Mouse (Mus musculus) kidney, embryonic 15.5 days (tissue): Measurements from ENCODE around the gene Cd22. TPM values are rescaled to one million over a fixed set of nuclear protein-coding genes. Genes with fewer than 3 reads are reported as not detected.

ENCODE experiments used
- ATAC-seq: fragments of 200-750 bp; cut with Nextera tagmentation; replicated peaks from 2 replicates; pipeline ENCODE4 v1.8.0; 2017; ENCODE audit warnings: moderate TSS enrichment; ENCODE audit not compliant: low FRiP score
- H3K27ac ChIP-seq: fragments of 300-500 bp; sonication (generic); 2 replicates; pipeline ENCODE4 v1.5.1; 2015; ENCODE audit warnings: mild to moderate bottlenecking, inconsistent platforms
- H3K27me3 ChIP-seq: fragments of 300-500 bp; sonication (generic); 2 replicates; pipeline ENCODE4 v1.6.1; 2015; ENCODE audit warnings: inconsistent platforms
- H3K36me3 ChIP-seq: fragments of 300-500 bp; sonication (generic); 2 replicates; pipeline ENCODE4 v1.6.1; 2015; ENCODE audit warnings: inconsistent platforms
- H3K4me1 ChIP-seq: fragments of 300-500 bp; sonication (generic); 2 replicates; pipeline ENCODE4 v1.6.1; 2015; ENCODE audit warnings: inconsistent platforms
- H3K4me2 ChIP-seq: fragments of 300-500 bp; sonication (generic); 2 replicates; pipeline ENCODE4 v1.6.1; 2015; ENCODE audit warnings: moderate library complexity, mild to moderate bottlenecking, inconsistent platforms
- H3K4me3 ChIP-seq: fragments of 300-500 bp; sonication (generic); replicated peaks from 2 replicates; pipeline ENCODE4 v1.5.1; 2015; ENCODE audit warnings: mild to moderate bottlenecking, inconsistent platforms
- H3K9ac ChIP-seq: fragments of 300-500 bp; sonication (generic); 2 replicates; pipeline ENCODE4 v1.6.1; 2015; ENCODE audit warnings: mild to moderate bottlenecking, inconsistent platforms
- H3K9me3 ChIP-seq: fragments of 300-500 bp; sonication (generic); replicated peaks from 2 replicates; pipeline ENCODE4 v1.6.1; 2016; ENCODE audit warnings: inconsistent platforms
- WGBS: fragments of 180-500 bp; shearing (Covaris S2); methylation state at CpG from one replicate; pipeline ENCODE4 v1.1.7; 2015; ENCODE audit warnings: mixed read lengths; 5-methylcytosine and 5-hydroxymethylcytosine counted together
- polyA plus RNA-seq: library from polyadenylated mRNA; unstranded; fragments of >200 nt; fragmentation: Nextera tagmentation; extraction: Ambion mirVana; gene quantifications from 2 replicates; pipeline ENCODE4 v1.2.1, GENCODE M21; 2015

Cd22 gene
- polyA plus RNA-seq, 1 experiment from 2014 or later: 0.19 TPM

GRCm38 (mm10) chr7:30859635-30860402 lies 20.3 kb downstream of the Cd22 start:
- peaks cover 17% of the 10 kb centered on the region for H3K4me1 ChIP-seq
- peak; percentile 57 for ATAC-seq
- 0 out of 2 replicates have a peak, but pooled peaks cover 5% of the 10 kb centered on the region for H3K27me3 ChIP-seq
- H3K9ac ChIP-seq: no peak overlapping the region
- no peaks in the 10 kb centered on the region for H3K9me3 ChIP-seq
- H3K36me3 ChIP-seq: no peaks in the 10 kb centered on the region
- peak overlapping the region; percentile 56 for H3K4me2 ChIP-seq
- peak overlapping the region; percentile 28 for H3K4me3 ChIP-seq
- H3K27ac ChIP-seq: no peak overlapping the region
- 9% methylated on average over 14 of the region's 16 CpGs for WGBS

GRCm38 (mm10) chr7:30859290-30859634 lies 20.9 kb downstream of the Cd22 start:
- Histone ChIP-seq H3K4me1 (peaks cover 17% of the 10 kb centered on the region), H3K27me3 (0 out of 2 replicates have a peak, but pooled peaks cover 5% of the 10 kb centered on the region), H3K27ac (no peak overlapping the region), H3K4me2 (no peak overlapping the region), H3K9ac (no peak overlapping the region), H3K9me3 (no peaks in the 10 kb centered on the region), H3K4me3 (no peak overlapping the region), H3K36me3 (no peaks in the 10 kb centered on the region)
- peak; percentile 22; the same call in 1 of the 2 replicates for ATAC-seq

GRCm38 (mm10) chr7:30857746-30858145 lies 22.4 kb downstream of the Cd22 start:
- Histone ChIP-seq H3K36me3 (no peaks in the 10 kb centered on the region), H3K4me1 (peaks cover 7% of the 10 kb centered on the region; the same call in 1 of the 2 replicates), H3K4me2 (no peak overlapping the region), H3K4me3 (no peak overlapping the region), H3K9me3 (no peaks in the 10 kb centered on the region), H3K9ac (no peak overlapping the region), H3K27ac (no peak overlapping the region), H3K27me3 (0 out of 2 replicates have a peak, but pooled peaks cover 5% of the 10 kb centered on the region)
- no peak for ATAC-seq
- WGBS: 71% methylated on average over 1 of the region's 1 CpGs

- H3K9me3 ChIP-seq: no peaks in the 10 kb centered on the region
- H3K27me3 ChIP-seq: 0 out of 2 replicates have a peak, but pooled peaks cover 5% of the 10 kb centered on the region
- no peak within 1 kb of the TSS for H3K4me2 ChIP-seq
- ATAC-seq: no peak
- no peak within 1 kb of the TSS for H3K4me3 ChIP-seq
- no peak within 1 kb of the TSS for H3K9ac ChIP-seq
- H3K27ac ChIP-seq: no peak within 1 kb of the TSS
- WGBS: 77% methylated on average over 6 of the region's 6 CpGs
- no peaks in the 10 kb centered on the region for H3K36me3 ChIP-seq
- peaks cover 7% of the 10 kb centered on the region; the same call in 1 of the 2 replicates for H3K4me1 ChIP-seq
Measured at GRCm38 (mm10) chr7:30856078-30856477, 24.1 kb downstream of the Cd22 start, which contains the start of gene Ffar3. Gene Ffar3, minus strand, starts transcription at chr7:30856178.

- H3K36me3 ChIP-seq: no peaks in the 10 kb centered on the region
- H3K4me1 ChIP-seq: no peaks in the 10 kb centered on the region
- WGBS: 82% methylated on average over 1 of the region's 1 CpGs
- no peaks in the 10 kb centered on the region for H3K9me3 ChIP-seq
- no peak for ATAC-seq
- no peaks in the 10 kb centered on the region for H3K27me3 ChIP-seq
- H3K4me2 ChIP-seq: no peak overlapping the region
- H3K9ac ChIP-seq: no peak overlapping the region
- H3K4me3 ChIP-seq: no peak overlapping the region
- H3K27ac ChIP-seq: no peak overlapping the region
Measured at GRCm38 (mm10) chr7:30851421-30851820, 28.7 kb downstream of the Cd22 start.

GRCm38 (mm10) chr7:30847934-30848333 lies 32.2 kb downstream of the Cd22 start:
- H3K27ac ChIP-seq: no peak overlapping the region
- no peak overlapping the region for H3K9ac ChIP-seq
- H3K4me3 ChIP-seq: no peak overlapping the region
- no peak overlapping the region for H3K4me2 ChIP-seq
- no peak for ATAC-seq
- H3K9me3 ChIP-seq: no peaks in the 10 kb centered on the region
- no peaks in the 10 kb centered on the region for H3K36me3 ChIP-seq
- H3K4me1 ChIP-seq: no peaks in the 10 kb centered on the region
- H3K27me3 ChIP-seq: no peaks in the 10 kb centered on the region
- WGBS: 75% methylated on average over 6 of the region's 6 CpGs

GRCm38 (mm10) chr7:30847386-30847785 lies 32.8 kb downstream of the Cd22 start:
- Histone ChIP-seq H3K27ac (no peak overlapping the region), H3K4me3 (no peak overlapping the region)
- WGBS: 78% methylated on average over 5 of the region's 5 CpGs

GRCm38 (mm10) chr7:30846505-30847053 lies 33.6 kb downstream of the Cd22 start:
- no peak overlapping the region for H3K9ac ChIP-seq
- H3K4me1 ChIP-seq: no peaks in the 10 kb centered on the region
- no peaks in the 10 kb centered on the region for H3K9me3 ChIP-seq
- no peaks in the 10 kb centered on the region for H3K36me3 ChIP-seq
- H3K27me3 ChIP-seq: no peaks in the 10 kb centered on the region
- WGBS: 60% methylated on average over 2 of the region's 2 CpGs
- no peak overlapping the region for H3K4me2 ChIP-seq
- ATAC-seq: no peak
- H3K4me3 ChIP-seq: no peak overlapping the region
- no peak overlapping the region for H3K27ac ChIP-seq

More at GRCm38 (mm10) chr7:30847386-30847785, 32.8 kb downstream of the Cd22 start:
- no peaks in the 10 kb centered on the region for H3K36me3 ChIP-seq
- H3K4me1 ChIP-seq: no peaks in the 10 kb centered on the region
- H3K4me2 ChIP-seq: no peak overlapping the region
- no peaks in the 10 kb centered on the region for H3K9me3 ChIP-seq
- no peak for ATAC-seq
- no peaks in the 10 kb centered on the region for H3K27me3 ChIP-seq
- H3K9ac ChIP-seq: no peak overlapping the region

- ATAC-seq: no peak
- no peaks in the 10 kb centered on the region for H3K27me3 ChIP-seq
- H3K27ac ChIP-seq: no peak overlapping the region
- H3K4me2 ChIP-seq: no peak overlapping the region
- no peaks in the 10 kb centered on the region for H3K36me3 ChIP-seq
- WGBS: 31% methylated on average over 7 of the region's 7 CpGs
- no peaks in the 10 kb centered on the region for H3K9me3 ChIP-seq
- H3K4me1 ChIP-seq: 0 out of 2 replicates have a peak, but pooled peaks cover 2% of the 10 kb centered on the region
- no peak overlapping the region for H3K9ac ChIP-seq
- no peak overlapping the region for H3K4me3 ChIP-seq
Measured at GRCm38 (mm10) chr7:30844676-30845297, 35.4 kb downstream of the Cd22 start.

GRCm38 (mm10) chr7:30842092-30842491 lies 38.0 kb downstream of the Cd22 start:
- no peak overlapping the region for H3K4me3 ChIP-seq
- H3K36me3 ChIP-seq: no peaks in the 10 kb centered on the region
- no peak overlapping the region for H3K9ac ChIP-seq
- H3K4me1 ChIP-seq: 0 out of 2 replicates have a peak, but pooled peaks cover 2% of the 10 kb centered on the region
- H3K27me3 ChIP-seq: no peaks in the 10 kb centered on the region
- no peak overlapping the region for H3K4me2 ChIP-seq
- H3K27ac ChIP-seq: no peak overlapping the region
- H3K9me3 ChIP-seq: no peaks in the 10 kb centered on the region
- 81% methylated on average over 5 of the region's 5 CpGs for WGBS
- no peak for ATAC-seq

GRCm38 (mm10) chr7:30841379-30841778 lies 38.8 kb downstream of the Cd22 start:
- H3K27ac ChIP-seq: no peak overlapping the region
- H3K4me2 ChIP-seq: no peak overlapping the region
- H3K9ac ChIP-seq: no peak overlapping the region
- H3K36me3 ChIP-seq: no peaks in the 10 kb centered on the region
- H3K4me3 ChIP-seq: no peak overlapping the region
- H3K9me3 ChIP-seq: no peaks in the 10 kb centered on the region
- H3K27me3 ChIP-seq: no peaks in the 10 kb centered on the region
- no peak for ATAC-seq
- WGBS: 74% methylated on average over 4 of the region's 4 CpGs
- 0 out of 2 replicates have a peak, but pooled peaks cover 2% of the 10 kb centered on the region for H3K4me1 ChIP-seq

- Histone ChIP-seq H3K27me3 (no peaks in the 10 kb centered on the region), H3K9ac (no peak overlapping the region), H3K4me3 (no peak overlapping the region), H3K9me3 (no peaks in the 10 kb centered on the region), H3K4me2 (no peak overlapping the region), H3K36me3 (no peaks in the 10 kb centered on the region), H3K4me1 (0 out of 2 replicates have a peak, but pooled peaks cover 2% of the 10 kb centered on the region), H3K27ac (no peak overlapping the region)
- no peak for ATAC-seq
- 60% methylated on average over 3 of the region's 3 CpGs for WGBS
Measured at GRCm38 (mm10) chr7:30840306-30840705, 39.8 kb downstream of the Cd22 start.
